Mouse (Mus musculus): ENCODE results near the gene Ncaph.

DNA sequence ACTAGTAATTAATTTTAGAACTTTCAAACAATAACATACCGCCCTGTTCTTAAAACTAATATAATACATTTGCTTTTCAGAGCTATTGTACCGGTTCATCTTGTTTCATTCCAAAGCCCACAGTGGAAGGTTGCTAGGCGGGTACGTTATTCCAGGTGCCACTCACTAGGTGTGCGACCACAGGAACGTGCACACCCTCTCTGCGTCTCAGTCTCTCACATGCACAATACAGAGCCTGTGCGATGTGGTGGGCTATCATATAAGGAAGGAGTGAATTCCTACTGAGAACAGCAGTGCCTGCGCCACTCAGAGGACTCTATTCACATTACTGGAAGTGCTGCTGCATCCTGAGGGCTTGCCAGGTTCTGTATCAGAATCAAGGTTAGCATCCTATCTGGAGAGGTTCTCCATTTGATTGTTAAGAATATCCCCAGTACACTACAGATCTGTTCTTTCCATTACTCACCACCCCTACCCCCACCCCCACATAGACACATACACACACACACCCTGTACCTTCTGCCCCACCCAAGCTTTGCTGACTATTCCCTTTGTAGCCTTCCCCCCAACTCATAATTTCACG is 4.2 kb upstream of the Ncaph start:
- TF ChIP-seq CTCF (IDR thresholded peaks at IDR 0.05; ENCODE audit: control insufficient read depth, insufficient read depth, insufficient read length) (no peak), USF1 (IDR thresholded peaks at IDR 0.05; ENCODE audit: low read depth) (no peak), MAX (IDR thresholded peaks at IDR 0.05) (no peak), MYOG (IDR thresholded peaks at IDR 0.05; ENCODE audit: control insufficient read depth, extremely low read depth, insufficient read length) (no peak)
